Mouse (Mus musculus) lung, postnatal 0 days (tissue): ENCODE results near the gene Egfem1. TPM values are rescaled to one million over a fixed set of nuclear protein-coding genes. Genes with fewer than 3 reads are reported as not detected.

Experiments
- ATAC-seq: fragments of 200-750 bp; cut with Nextera tagmentation; 2 replicates; pipeline ENCODE4 v1.8.0; 2017; ENCODE audit warnings: moderate library complexity
- DNase-seq: peaks from one replicate; pipeline ENCODE4 v3.0.0-alpha.2; 2016; ENCODE audit warnings: low spot score
- H3K27ac ChIP-seq: fragments of 300-500 bp; sonication (generic); 2 replicates; pipeline ENCODE4 v1.5.1; 2014; ENCODE audit warnings: antibody characterized with exemption, mild to moderate bottlenecking, low read length, mixed read lengths
- H3K27me3 ChIP-seq: fragments of 300-500 bp; sonication (generic); replicated peaks from 2 replicates; pipeline ENCODE4 v1.6.1; 2014; ENCODE audit warnings: low read length, mixed read lengths; ENCODE audit not compliant: insufficient read depth
- H3K36me3 ChIP-seq: fragments of 300-500 bp; sonication (generic); 2 replicates; pipeline ENCODE4 v1.6.1; 2014; ENCODE audit warnings: low read length, mixed read lengths; ENCODE audit not compliant: insufficient read depth
- H3K4me1 ChIP-seq: fragments of 300-500 bp; sonication (generic); 2 replicates; pipeline ENCODE4 v1.6.1; 2014; ENCODE audit warnings: antibody characterized with exemption, low read depth, low read length, mixed read lengths; ENCODE audit not compliant: insufficient read depth
- H3K4me2 ChIP-seq: fragments of 300-500 bp; sonication (generic); replicated peaks from 2 replicates; pipeline ENCODE4 v1.6.1; 2014; ENCODE audit warnings: low read depth, mild to moderate bottlenecking, low read length, moderate library complexity, mixed read lengths
- H3K4me3 ChIP-seq: fragments of 300-500 bp; sonication (generic); 2 replicates; pipeline ENCODE4 v1.5.1; 2014; ENCODE audit warnings: low read depth, low read length
- H3K9ac ChIP-seq: fragments of 300-500 bp; sonication (generic); replicated peaks from 2 replicates; pipeline ENCODE4 v1.6.1; 2014; ENCODE audit warnings: low read depth, mild to moderate bottlenecking
- H3K9me3 ChIP-seq: fragments of 300-500 bp; sonication (generic); 2 replicates; pipeline ENCODE4 v1.6.1; 2016; ENCODE audit warnings: low read length, mixed read lengths
- CTCF ChIP-seq: IDR thresholded peaks from 2 replicates; pipeline ENCODE4 v1.5.1; 2016; ENCODE audit warnings: antibody characterized with exemption, mild to moderate bottlenecking
- EP300 ChIP-seq: IDR thresholded peaks from 2 replicates; pipeline ENCODE4 v1.6.1; 2016; ENCODE audit warnings: antibody characterized with exemption, mild to moderate bottlenecking, control low read depth
- WGBS: fragments of 180-500 bp; shearing (Covaris S2); extraction: QIAGEN DNeasy Blood & Tissue Kit; methylation state at CpG from one replicate; pipeline ENCODE4 v1.1.7; 2014; 5-methylcytosine and 5-hydroxymethylcytosine counted together
- polyA plus RNA-seq: library from polyadenylated mRNA; unstranded; fragments of >200 nt; fragmentation: Nextera tagmentation; extraction: Ambion mirVana; gene quantifications from 2 replicates; pipeline ENCODE4 v1.2.1, GENCODE M21; 2015

Gene Egfem1
- polyA plus RNA-seq, 1 experiment from 2014 or later: 19.7 TPM

GRCm38 (mm10) chr3:29098467-29098866 lies 16.6 kb downstream of the Egfem1 start:
- Histone ChIP-seq H3K9ac (no peak overlapping the region), H3K4me1 (no peaks in the 10 kb centered on the region), H3K27ac (no peak overlapping the region), H3K9me3 (no peaks in the 10 kb centered on the region), H3K27me3 (no peaks in the 10 kb centered on the region), H3K4me2 (no peak overlapping the region), H3K4me3 (no peak overlapping the region), H3K36me3 (no peaks in the 10 kb centered on the region)
- DNase-seq: peak; percentile 29
- TF ChIP-seq CTCF (no peak), EP300 (peak; percentile 41; the same call in 1 of the 2 replicates)
- 29% methylated on average over 2 of the region's 2 CpGs for WGBS
- ATAC-seq: peak; percentile 43; the same call in 1 of the 2 replicates

- 68% methylated on average over 3 of the region's 3 CpGs for WGBS
- no peaks in the 10 kb centered on the region for H3K36me3 ChIP-seq
- no peaks in the 10 kb centered on the region for H3K4me1 ChIP-seq
- H3K27ac ChIP-seq: no peak overlapping the region
- no peak for DNase-seq
- H3K9ac ChIP-seq: no peak overlapping the region
- no peak for ATAC-seq
- H3K27me3 ChIP-seq: no peaks in the 10 kb centered on the region
- H3K4me3 ChIP-seq: no peak overlapping the region
- no peak overlapping the region for H3K4me2 ChIP-seq
- no peaks in the 10 kb centered on the region for H3K9me3 ChIP-seq
- no peak for TF ChIP-seq CTCF
- no peak for TF ChIP-seq EP300
Observed at GRCm38 (mm10) chr3:29106016-29106723, 24.3 kb downstream of the Egfem1 start.

GRCm38 (mm10) chr3:29107134-29107533 lies 25.3 kb downstream of the Egfem1 start:
- WGBS: 72% methylated on average over 1 of the region's 1 CpGs
- Histone ChIP-seq H3K36me3 (no peaks in the 10 kb centered on the region), H3K27me3 (no peaks in the 10 kb centered on the region), H3K9ac (no peak overlapping the region), H3K4me2 (no peak overlapping the region), H3K4me1 (no peaks in the 10 kb centered on the region), H3K4me3 (no peak overlapping the region), H3K27ac (no peak overlapping the region), H3K9me3 (no peaks in the 10 kb centered on the region)
- ATAC-seq: no peak
- DNase-seq: no peak
- TF ChIP-seq CTCF (no peak), EP300 (no peak)

- no peak overlapping the region for H3K4me3 ChIP-seq
- no peaks in the 10 kb centered on the region for H3K4me1 ChIP-seq
- no peaks in the 10 kb centered on the region for H3K27me3 ChIP-seq
- H3K4me2 ChIP-seq: no peak overlapping the region
- no peaks in the 10 kb centered on the region for H3K9me3 ChIP-seq
- no peaks in the 10 kb centered on the region for H3K36me3 ChIP-seq
- 72% methylated on average over 2 of the region's 2 CpGs for WGBS
- no peak overlapping the region for H3K27ac ChIP-seq
- H3K9ac ChIP-seq: no peak overlapping the region
- ATAC-seq (no peak), DNase-seq (no peak)
- TF ChIP-seq EP300 (no peak), CTCF (no peak)
Observed at GRCm38 (mm10) chr3:29110321-29110720, 28.5 kb downstream of the Egfem1 start.

- ATAC-seq (no peak), DNase-seq (no peak)
- Histone ChIP-seq H3K4me1 (no peaks in the 10 kb centered on the region), H3K9me3 (no peaks in the 10 kb centered on the region), H3K27ac (no peak overlapping the region), H3K9ac (no peak overlapping the region), H3K27me3 (no peaks in the 10 kb centered on the region), H3K4me2 (no peak overlapping the region), H3K36me3 (no peaks in the 10 kb centered on the region), H3K4me3 (no peak overlapping the region)
- TF ChIP-seq EP300 (no peak), CTCF (no peak)
- WGBS: 87% methylated on average over 3 of the region's 3 CpGs
Observed at GRCm38 (mm10) chr3:29114517-29114916, 32.7 kb downstream of the Egfem1 start.

- H3K4me1 ChIP-seq: no peaks in the 10 kb centered on the region
- no peaks in the 10 kb centered on the region for H3K36me3 ChIP-seq
- DNase-seq: no peak
- no peak for ATAC-seq
- H3K9me3 ChIP-seq: no peaks in the 10 kb centered on the region
- H3K27ac ChIP-seq: no peak overlapping the region
- 45% methylated on average over 1 of the region's 1 CpGs for WGBS
- no peak overlapping the region for H3K4me2 ChIP-seq
- H3K27me3 ChIP-seq: no peaks in the 10 kb centered on the region
- no peak overlapping the region for H3K4me3 ChIP-seq
- no peak overlapping the region for H3K9ac ChIP-seq
- TF ChIP-seq EP300 (no peak), CTCF (no peak)
Observed at GRCm38 (mm10) chr3:29117379-29117778, 35.6 kb downstream of the Egfem1 start.
